Mouse (Mus musculus) lung, postnatal 0 days (tissue): ENCODE data around the gene Ptk7.

Experiments used
- CTCF ChIP-seq: IDR thresholded peaks from 2 replicates; pipeline ENCODE4 v1.5.1; 2016; ENCODE audit warnings: antibody characterized with exemption, mild to moderate bottlenecking
- EP300 ChIP-seq: IDR thresholded peaks from 2 replicates; pipeline ENCODE4 v1.6.1; 2016; ENCODE audit warnings: antibody characterized with exemption, mild to moderate bottlenecking, control low read depth

GRCm38 (mm10) chr17:46648436-46648835 lies 19.1 kb upstream of the Ptk7 start:
- no peak for TF ChIP-seq EP300
- TF ChIP-seq CTCF, result no peak
